Mouse (Mus musculus): ENCODE results near the gene Psg19. TPM values are rescaled to one million over a fixed set of nuclear protein-coding genes. Genes with fewer than 3 reads are reported as not detected.

Gene Psg19
- polyA plus RNA-seq (2012; rRNA removed) = not detected in 2 replicates
- polyA plus RNA-seq (2014; fragmentation: Nextera tagmentation; extraction: Ambion mirVana) = not detected in 2 replicates

DNA sequence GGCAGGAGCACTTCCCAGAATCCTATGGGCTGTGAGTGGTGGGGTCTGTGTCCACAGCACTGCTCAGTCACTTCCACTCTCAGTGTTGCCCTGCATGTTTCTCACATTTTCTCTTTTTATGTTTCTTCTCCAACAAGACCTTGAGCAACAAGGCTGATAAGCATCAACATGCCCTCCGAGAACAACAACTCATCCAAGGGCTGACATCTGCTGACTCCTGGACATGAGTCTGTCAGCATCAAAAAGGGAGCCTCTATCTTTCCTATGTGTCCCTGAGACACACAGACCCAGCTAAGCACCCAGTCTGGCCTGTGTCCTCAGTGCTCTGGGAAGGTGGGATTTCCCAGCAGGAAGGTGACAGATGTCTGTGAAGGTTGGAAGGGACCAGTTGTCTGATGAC lies at the start of gene Psg19:
Psg19 (minus strand) TSS at position 101 of the 400 bp plus-strand sequence.
- no peak within 1 kb of the TSS for H3K4me3 ChIP-seq (ENCODE audit: insufficient read depth in 1 of 2, low read depth in 2 of 2, low read length in 2 of 2)
- no peak within 1 kb of the TSS for H3K27ac ChIP-seq
- no peak for DNase-seq (ENCODE audit: low read depth in 3 of 3, low spot score in 3 of 3)
- 53% methylated on average over 1 of the region's 1 CpGs for WGBS (ENCODE audit: insufficient replicate concordance)
- H3K4me1 ChIP-seq (replicated peaks; ENCODE audit: control insufficient read depth in 2 of 2, insufficient read depth in 2 of 2, low read length in 1 of 2) = no peaks in the 10 kb centered on the region
- no peaks in the 10 kb centered on the region for H3K9me3 ChIP-seq (ENCODE audit: control insufficient read depth, low read length)
- no peak within 1 kb of the TSS for H3K4me2 ChIP-seq (ENCODE audit: low read depth)
- ATAC-seq (ENCODE audit: insufficient read depth) = no peak
- no peaks in the 10 kb centered on the region for H3K36me3 ChIP-seq (replicated peaks; ENCODE audit: control insufficient read depth, insufficient read depth, low read depth)
- H3K9ac ChIP-seq (replicated peaks) = no peak within 1 kb of the TSS
- H3K27me3 ChIP-seq (ENCODE audit: control insufficient read depth, insufficient read depth, low read length) = no peaks in the 10 kb centered on the region
- TF ChIP-seq EP300 (IDR thresholded peaks at IDR 0.05; ENCODE audit: low read depth) (no peak), CTCF (IDR thresholded peaks at IDR 0.05; ENCODE audit: low read depth) (no peak)

DNA sequence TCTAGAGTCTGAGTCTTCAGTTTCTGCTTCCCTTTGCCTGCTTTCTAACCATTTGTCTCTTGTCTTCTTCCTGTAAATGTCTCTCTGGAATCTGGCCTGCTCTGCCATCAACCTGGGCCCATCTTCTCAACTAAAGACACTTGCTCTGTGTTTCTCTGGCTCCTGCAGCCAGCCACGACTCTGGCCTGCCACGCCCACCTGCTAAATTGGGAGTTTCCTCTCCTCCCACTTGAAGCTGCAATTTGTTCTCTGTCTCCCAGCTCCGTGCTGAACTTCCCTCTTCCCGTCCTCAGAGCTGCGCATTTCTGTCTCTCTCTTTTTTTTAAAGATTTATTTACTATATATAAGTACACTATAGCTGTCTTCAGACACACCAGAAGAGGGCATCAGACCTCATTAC lies 46.5 kb upstream of the Psg19 start:
- Histone ChIP-seq H3K27me3 (ENCODE audit: control insufficient read depth, insufficient read depth, low read length) (no peaks in the 10 kb centered on the region), H3K9me3 (ENCODE audit: control insufficient read depth, low read length) (no peaks in the 10 kb centered on the region), H3K4me3 (ENCODE audit: insufficient read depth in 1 of 2, low read depth in 2 of 2, low read length in 2 of 2) (no peak overlapping the region), H3K4me2 (ENCODE audit: low read depth) (no peak overlapping the region), H3K27ac (no peak overlapping the region), H3K9ac (replicated peaks) (no peak overlapping the region), H3K36me3 (replicated peaks; ENCODE audit: control insufficient read depth, insufficient read depth, low read depth) (no peaks in the 10 kb centered on the region), H3K4me1 (replicated peaks; ENCODE audit: control insufficient read depth in 2 of 2, insufficient read depth in 2 of 2, low read length in 1 of 2) (peaks cover 0 to 5% of the 10 kb centered on the region in 2 experiments; a peak in 2 of 4 replicates)
- WGBS (ENCODE audit: insufficient replicate concordance) = 11% methylated on average over 5 of the region's 5 CpGs
- no peak for ATAC-seq (ENCODE audit: insufficient read depth)
- no peak for TF ChIP-seq CTCF (IDR thresholded peaks at IDR 0.05; ENCODE audit: low read depth)
- no peak for TF ChIP-seq EP300 (IDR thresholded peaks at IDR 0.05; ENCODE audit: low read depth)
- no peak for DNase-seq (ENCODE audit: low read depth in 3 of 3, low spot score in 3 of 3)

DNA sequence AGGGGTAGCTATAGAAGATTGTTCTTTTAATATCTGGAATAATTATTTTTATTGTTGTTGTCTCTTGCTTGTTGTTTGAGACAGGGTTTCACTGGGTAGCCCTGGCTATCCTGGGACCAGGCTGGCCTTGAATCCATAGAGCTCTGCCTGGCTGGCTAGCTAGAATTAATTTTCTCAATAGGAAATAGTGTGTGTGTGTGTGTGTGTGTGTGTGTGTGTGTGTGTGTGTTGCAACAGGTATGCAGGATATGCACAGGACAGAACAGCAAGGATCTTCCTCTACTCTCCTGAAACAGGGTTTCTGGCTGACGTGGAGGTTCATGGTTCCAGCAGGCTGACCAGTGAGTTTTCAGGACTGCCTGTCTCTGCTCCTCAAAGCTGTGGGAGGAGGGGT lies 42.9 kb upstream of the Psg19 start:
- TF ChIP-seq EP300 (IDR thresholded peaks at IDR 0.05; ENCODE audit: low read depth) (no peak), CTCF (IDR thresholded peaks at IDR 0.05; ENCODE audit: low read depth) (no peak)
- H3K4me3 ChIP-seq (ENCODE audit: insufficient read depth in 1 of 2, low read depth in 2 of 2, low read length in 2 of 2) = no peak overlapping the region
- no peak for ATAC-seq (ENCODE audit: insufficient read depth)
- peaks cover 0 to 5% of the 10 kb centered on the region in 2 experiments; a peak in 2 of 4 replicates for H3K4me1 ChIP-seq (replicated peaks; ENCODE audit: control insufficient read depth in 2 of 2, insufficient read depth in 2 of 2, low read length in 1 of 2)
- H3K27me3 ChIP-seq (ENCODE audit: control insufficient read depth, insufficient read depth, low read length) = no peaks in the 10 kb centered on the region
- peak overlapping the region; percentile 26 for H3K4me2 ChIP-seq (ENCODE audit: low read depth)
- 71% methylated on average over 1 of the region's 1 CpGs for WGBS (ENCODE audit: insufficient replicate concordance)
- no peak overlapping the region for H3K9ac ChIP-seq (replicated peaks)
- H3K9me3 ChIP-seq (ENCODE audit: control insufficient read depth, low read length) = no peaks in the 10 kb centered on the region
- no peak overlapping the region for H3K27ac ChIP-seq
- H3K36me3 ChIP-seq (replicated peaks; ENCODE audit: control insufficient read depth, insufficient read depth, low read depth) = no peaks in the 10 kb centered on the region
- no peak for DNase-seq (ENCODE audit: low read depth in 3 of 3, low spot score in 3 of 3)

DNA sequence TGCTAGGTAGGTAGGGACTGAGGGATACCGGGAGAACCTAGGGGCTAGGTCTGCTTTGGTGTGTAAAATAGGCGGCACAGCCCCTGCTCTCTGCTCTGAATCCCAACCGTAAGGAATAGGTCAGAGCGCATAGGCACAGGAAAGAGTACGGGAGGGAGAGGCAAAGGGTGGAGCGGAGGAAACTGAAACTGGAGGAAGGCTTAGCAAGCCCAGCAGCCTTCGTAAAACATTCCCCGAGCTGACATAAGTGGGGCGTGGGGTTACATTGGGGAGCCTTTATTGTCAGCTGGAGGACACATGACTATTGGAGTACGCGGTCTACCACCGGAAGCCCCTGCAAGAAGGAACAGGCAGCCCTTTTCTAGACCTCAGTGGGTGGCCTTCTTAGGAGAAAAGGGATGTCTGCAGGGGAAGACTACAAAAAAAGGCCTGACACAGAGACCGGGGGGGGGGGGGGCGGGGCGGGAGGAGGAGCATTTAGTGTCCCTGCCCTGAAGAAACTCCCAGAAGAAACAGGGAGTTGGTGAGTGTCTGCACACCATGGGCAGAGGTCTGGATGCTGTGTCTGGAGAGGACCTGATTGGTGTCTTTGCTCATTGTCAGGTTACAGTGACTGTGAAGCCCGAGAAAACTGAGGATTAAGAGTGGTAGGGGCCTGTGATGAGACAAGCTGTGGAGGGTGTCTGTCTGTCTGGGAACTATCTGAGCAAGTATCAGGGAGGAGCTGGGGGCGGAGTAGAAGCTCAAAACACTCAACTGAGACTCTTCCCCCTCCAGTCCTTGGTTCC lies 42.3 kb upstream of the Psg19 start:
- DNase-seq (ENCODE audit: low read depth in 3 of 3, low spot score in 3 of 3) (peak in 1 of 3 experiments; percentile 6), ATAC-seq (ENCODE audit: insufficient read depth) (peak; percentile 11; the same call in 1 of the 2 replicates)
- Histone ChIP-seq H3K4me1 (replicated peaks; ENCODE audit: control insufficient read depth in 2 of 2, insufficient read depth in 2 of 2, low read length in 1 of 2) (peaks cover 0 to 5% of the 10 kb centered on the region in 2 experiments; a peak in 2 of 4 replicates), H3K36me3 (replicated peaks; ENCODE audit: control insufficient read depth, insufficient read depth, low read depth) (no peaks in the 10 kb centered on the region), H3K27ac (no peak overlapping the region), H3K9ac (replicated peaks) (0 out of 2 replicates have a peak overlapping the region, but pooled peaks have one; percentile 3), H3K4me3 (ENCODE audit: insufficient read depth in 1 of 2, low read depth in 2 of 2, low read length in 2 of 2) (peak overlapping the region; percentile 28 to 34), H3K27me3 (ENCODE audit: control insufficient read depth, insufficient read depth, low read length) (no peaks in the 10 kb centered on the region), H3K4me2 (ENCODE audit: low read depth) (peak overlapping the region; percentile 55), H3K9me3 (ENCODE audit: control insufficient read depth, low read length) (no peaks in the 10 kb centered on the region)
- TF ChIP-seq CTCF (IDR thresholded peaks at IDR 0.05; ENCODE audit: low read depth) (no peak), EP300 (IDR thresholded peaks at IDR 0.05; ENCODE audit: low read depth) (no peak)
- 5% methylated on average over 14 of the region's 17 CpGs for WGBS (ENCODE audit: insufficient replicate concordance)

DNA sequence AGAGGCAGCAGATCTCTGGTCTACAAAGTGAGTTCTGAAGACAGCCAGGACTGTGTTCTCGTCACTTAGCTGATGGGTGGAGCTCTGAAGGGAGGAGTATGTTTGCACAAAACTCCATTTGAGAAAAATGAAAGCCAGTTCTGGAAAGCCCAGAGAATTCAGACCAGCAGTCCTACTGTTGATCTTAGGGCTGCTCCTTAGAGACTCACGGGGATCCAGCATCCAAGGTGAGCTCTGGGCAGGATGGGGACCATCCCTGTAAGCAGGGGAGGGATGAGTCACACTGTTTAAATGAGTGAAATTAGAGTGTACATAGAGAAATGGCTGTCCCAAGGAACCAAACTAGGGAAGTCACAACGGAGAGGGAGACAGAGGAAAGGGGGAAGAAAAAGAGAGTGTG lies 41.5 kb upstream of the Psg19 start, which contains the start of gene Mill2:
Mill2 (plus strand) TSS at position 102 of the 400 bp plus-strand sequence.
- DNase-seq (ENCODE audit: low read depth in 3 of 3, low spot score in 3 of 3) = no peak
- 12% methylated on average over 3 of the region's 3 CpGs for WGBS (ENCODE audit: insufficient replicate concordance)
- no peaks in the 10 kb centered on the region for H3K9me3 ChIP-seq (ENCODE audit: control insufficient read depth, low read length)
- H3K36me3 ChIP-seq (replicated peaks; ENCODE audit: control insufficient read depth, insufficient read depth, low read depth) = no peaks in the 10 kb centered on the region
- H3K27ac ChIP-seq = no peak within 1 kb of the TSS
- H3K4me2 ChIP-seq (ENCODE audit: low read depth) = peak within 1 kb of the TSS; percentile 55
- no peak for ATAC-seq (ENCODE audit: insufficient read depth)
- H3K9ac ChIP-seq (replicated peaks) = 0 out of 2 replicates have a peak within 1 kb of the TSS, but pooled peaks have one; percentile 3
- H3K4me1 ChIP-seq (replicated peaks; ENCODE audit: control insufficient read depth in 2 of 2, insufficient read depth in 2 of 2, low read length in 1 of 2) = peaks cover 0 to 5% of the 10 kb centered on the region in 2 experiments; a peak in 2 of 4 replicates
- H3K27me3 ChIP-seq (ENCODE audit: control insufficient read depth, insufficient read depth, low read length) = no peaks in the 10 kb centered on the region
- no peak for TF ChIP-seq CTCF (IDR thresholded peaks at IDR 0.05; ENCODE audit: low read depth)
- no peak for TF ChIP-seq EP300 (IDR thresholded peaks at IDR 0.05; ENCODE audit: low read depth)
- H3K4me3 ChIP-seq (ENCODE audit: insufficient read depth in 1 of 2, low read depth in 2 of 2, low read length in 2 of 2) = peak within 1 kb of the TSS; percentile 28 to 34
